Mouse (Mus musculus): ENCODE measurements around the gene Lin52. TPM values are rescaled to one million over a fixed set of nuclear protein-coding genes. Genes with fewer than 3 reads are reported as not detected.
A peak's percentile ranks its signal among the peaks of the same experiment; 100 is the strongest.
"Not testable (repeated sequence)": the region's sequence is repeated elsewhere in the genome, so short reads cannot be mapped to it uniquely, and the experiment has no call there.

Lin52 gene
- total RNA-seq, 2 experiments from 2014 or later, result 4.9 to 5.6 TPM

DNA sequence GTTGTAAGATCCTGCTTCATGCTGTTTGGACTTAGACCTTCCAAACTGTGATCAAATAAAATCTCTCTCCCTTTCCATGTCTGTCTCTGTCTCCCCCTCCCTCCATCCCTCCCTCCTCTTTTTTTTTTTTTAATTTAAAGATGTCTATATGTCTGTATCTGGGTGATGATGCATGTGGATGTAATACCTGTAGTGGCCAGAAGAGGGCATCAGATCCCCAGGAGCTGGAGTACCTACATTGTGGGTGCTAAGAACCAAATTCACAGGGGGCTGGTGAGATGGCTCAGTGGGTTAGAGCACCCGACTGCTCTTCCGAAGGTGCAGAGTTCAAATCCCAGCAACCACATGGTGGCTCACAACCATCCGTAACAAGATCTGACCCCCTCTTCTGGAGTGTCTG, 88.3 kb downstream of the Lin52 start:
- not testable (repeated sequence) for DNase-seq

DNA sequence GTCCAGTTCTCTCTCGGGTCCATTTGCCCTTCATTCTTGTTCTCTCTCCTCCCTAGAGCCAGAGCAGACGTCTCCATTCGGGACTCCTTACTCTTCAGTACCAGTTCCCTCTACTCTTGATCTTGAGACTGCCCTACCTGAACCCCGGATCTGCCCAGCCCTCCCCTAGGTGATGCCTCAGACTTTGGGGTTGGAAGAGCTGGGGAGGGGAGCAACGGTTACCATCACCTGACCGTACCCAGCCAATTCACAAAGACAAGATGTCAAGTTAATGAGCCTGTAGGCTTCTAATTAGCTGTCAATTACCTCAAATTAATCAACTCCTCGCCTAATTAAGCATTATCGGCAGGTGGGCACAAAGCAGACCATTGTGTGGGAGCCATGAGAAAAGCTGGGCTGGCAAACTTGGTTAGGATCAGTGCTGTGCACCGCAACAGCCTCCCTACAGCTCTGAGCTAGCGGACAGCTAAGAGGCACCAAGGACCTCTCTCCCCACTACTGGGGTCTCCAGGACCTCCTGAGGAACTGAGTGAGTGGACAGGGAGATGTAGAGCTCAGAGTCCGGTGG, 90.3 kb downstream of the Lin52 start:
- DNase-seq, result no peak

DNA sequence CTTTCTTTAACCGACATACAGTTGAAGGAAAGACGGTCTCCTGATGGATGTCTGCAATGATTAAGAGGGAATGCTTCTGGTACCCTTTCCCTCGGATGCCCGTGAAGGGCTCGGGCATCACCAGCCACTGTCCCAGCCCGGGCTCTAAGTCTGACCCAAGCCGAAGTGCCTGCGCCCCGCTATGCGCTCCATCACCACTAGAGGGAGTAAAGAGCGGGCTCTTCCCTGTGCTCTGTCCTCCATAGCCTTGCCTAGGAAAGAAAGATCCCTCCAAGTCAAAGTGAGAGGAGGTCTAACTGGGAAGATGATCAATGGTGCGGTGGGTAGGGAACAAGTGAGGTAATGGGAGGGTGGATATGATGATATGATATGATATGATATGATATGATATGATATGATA, 94.8 kb downstream of the Lin52 start:
- DNase-seq, result peak; percentile 68

DNA sequence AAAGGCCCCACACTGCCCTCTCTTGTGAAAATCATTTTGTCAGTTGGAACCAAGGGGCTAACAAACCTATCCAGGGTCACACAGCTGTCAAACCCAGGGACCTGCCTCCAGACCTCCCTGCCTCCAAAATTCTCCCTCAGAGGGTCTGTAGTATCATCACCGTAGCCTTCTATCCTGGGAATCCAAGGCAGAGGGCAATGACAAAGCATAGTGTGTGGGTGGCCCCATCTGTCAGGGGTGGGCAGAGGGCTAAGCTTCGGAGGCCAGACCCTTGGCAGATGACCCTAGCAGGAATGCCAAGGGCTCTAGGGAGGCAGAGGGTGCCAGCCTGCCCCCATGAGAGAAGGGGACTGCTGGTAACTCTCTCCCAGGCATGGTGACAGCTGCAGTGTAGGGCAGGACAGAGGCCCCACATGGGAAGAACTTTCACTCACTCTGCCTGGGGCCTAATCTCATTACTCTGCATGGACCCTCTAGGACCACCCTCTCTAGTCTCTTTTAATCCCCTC, 95.4 kb downstream of the Lin52 start:
- no peak for DNase-seq

DNA sequence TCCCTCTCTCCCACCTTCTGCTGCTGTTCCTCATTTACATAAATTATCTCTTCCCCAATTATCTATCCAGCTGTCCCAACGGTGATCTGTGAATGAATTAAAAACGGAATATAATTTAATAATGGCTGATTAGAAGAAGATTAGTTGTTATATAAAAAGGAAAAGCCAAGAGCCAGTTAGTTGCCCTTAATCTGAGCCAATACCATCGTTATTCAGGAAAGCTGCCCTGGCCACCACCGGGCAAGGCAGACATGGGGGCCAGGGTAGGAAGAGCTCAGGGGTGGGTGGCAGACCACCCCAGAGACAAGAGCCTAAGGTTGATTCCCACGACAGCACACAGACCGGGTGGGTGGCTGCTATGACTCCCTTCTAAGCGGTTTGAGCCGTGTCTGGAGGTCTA, 97.0 kb downstream of the Lin52 start:
- DNase-seq, result no peak

DNA sequence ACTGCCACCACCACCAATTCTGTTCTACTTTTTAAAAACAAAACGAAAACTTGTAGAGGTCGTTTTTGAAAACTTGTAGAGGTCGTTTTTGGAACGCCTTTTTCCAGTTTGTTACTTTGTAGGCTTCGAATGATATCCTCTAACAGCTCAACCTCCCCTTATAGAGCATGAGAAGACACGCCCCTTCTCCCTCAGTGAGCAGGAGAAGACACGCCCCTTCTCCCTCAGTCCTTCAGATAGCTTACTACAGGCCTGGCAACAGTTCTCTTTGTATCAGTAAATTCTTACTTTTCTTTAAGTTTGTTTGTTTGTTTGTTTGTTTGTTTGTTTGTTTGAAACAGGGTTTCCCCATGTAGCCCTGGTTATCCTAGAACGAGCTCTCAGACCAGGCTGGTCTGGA, 104.0 kb downstream of the Lin52 start:
- DNase-seq, result no peak

DNA sequence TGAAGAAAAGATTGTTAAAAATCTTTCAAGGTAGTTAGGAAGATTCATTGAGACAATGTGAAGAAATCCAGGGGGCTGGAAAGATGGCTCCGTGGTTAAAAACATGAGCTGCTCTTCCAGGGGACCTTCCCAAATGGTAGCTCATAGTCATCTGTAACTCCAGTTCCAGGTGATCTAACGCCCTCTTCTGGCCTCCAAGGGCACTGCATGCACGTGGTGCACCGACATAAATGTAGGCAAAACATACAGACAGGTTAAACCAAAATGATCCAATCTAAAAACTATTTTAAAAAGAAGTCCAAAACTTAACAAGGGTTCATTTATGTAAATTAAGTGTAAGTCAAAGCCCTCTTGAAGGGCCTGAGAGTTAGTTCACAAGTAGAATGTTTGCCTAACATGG, 111.3 kb downstream of the Lin52 start:
- DNase-seq, result no peak

DNA sequence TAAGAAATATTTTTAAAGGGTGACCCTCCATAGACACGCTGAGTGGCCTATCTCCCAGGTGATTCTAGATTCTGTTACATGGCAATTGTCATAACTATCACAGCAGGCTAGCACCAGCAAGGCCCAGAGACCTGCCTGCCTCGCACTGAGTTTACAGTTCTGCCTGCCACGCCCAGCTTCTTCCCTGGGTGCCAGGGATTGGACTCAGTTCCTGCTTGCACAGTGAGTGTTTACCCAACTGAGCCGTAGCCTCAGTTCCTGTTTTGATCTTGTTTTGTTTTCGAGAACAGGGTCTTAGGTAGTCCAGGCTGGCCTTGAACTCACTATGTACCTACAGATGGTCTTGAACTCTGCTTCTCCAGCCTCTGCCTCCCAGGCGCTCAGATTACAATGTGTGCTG, 116.4 kb downstream of the Lin52 start:
- DNase-seq, result no peak

DNA sequence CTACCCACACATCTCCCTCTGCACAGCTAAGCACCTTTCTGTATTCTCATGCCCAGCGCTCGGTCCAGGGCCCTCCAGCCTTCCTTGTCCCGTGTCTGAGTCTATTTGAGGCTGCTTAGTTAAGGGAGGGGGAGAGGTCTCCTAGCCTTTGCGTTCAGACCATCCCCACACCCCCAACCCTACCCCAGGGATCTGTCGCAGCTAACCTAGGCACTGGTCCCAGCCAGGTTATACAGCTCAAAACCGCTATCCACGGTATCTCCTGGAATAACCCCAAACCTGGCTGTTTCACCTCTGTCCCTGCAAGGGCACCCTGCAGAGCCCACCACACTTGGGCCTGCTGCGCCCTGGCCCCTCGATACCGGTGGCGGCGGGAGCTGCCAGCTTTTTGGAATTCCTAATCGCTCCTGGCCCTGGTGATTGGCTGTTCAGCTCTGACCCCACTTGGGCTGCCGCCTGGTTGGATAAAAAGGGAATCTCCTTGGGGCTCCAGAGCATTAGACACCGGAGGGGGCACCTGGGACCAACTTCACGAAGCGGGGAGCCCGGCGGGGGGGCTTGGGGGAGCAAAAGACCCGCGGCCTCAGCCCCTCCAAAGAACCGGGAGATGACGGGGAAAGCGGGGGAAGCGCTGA, 118.2 kb downstream of the Lin52 start, which contains the start of gene Vsx2:
Gene Vsx2 (plus strand): TSS at position 427 of the 635 bp plus-strand sequence.
- DNase-seq, result no peak

DNA sequence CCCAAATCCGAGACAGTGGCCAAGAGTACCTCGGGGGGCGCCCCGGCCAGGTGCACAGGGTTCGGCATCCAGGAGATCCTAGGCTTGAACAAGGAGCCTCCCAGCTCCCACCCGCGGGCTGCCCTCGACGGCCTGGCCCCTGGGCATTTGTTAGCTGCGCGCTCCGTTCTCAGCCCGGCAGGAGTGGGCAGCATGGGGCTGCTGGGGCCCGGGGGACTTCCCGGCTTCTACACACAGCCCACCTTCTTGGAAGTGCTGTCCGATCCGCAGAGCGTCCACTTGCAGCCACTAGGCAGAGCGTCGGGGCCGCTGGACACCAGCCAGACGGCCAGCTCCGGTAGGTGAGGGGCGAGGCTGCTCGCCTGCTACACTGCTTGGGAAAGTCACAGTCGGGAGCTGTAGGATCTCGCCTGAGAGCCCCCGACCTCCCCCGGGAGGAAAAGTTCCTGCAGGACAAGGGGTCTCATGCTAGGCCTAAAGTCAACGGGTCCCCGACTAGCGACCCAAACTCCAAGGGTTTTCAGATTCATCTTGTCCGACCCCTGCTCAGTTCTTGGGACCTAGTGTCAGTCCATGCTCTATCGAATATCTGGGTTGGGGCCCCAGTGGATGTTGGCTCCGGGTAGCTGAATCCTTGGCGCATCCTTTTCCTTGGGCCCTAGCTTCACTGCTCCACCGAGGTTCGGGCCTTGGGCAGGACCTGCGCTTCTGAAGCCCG, 118.9 kb downstream of the Lin52 start:
- DNase-seq, result no peak

DNA sequence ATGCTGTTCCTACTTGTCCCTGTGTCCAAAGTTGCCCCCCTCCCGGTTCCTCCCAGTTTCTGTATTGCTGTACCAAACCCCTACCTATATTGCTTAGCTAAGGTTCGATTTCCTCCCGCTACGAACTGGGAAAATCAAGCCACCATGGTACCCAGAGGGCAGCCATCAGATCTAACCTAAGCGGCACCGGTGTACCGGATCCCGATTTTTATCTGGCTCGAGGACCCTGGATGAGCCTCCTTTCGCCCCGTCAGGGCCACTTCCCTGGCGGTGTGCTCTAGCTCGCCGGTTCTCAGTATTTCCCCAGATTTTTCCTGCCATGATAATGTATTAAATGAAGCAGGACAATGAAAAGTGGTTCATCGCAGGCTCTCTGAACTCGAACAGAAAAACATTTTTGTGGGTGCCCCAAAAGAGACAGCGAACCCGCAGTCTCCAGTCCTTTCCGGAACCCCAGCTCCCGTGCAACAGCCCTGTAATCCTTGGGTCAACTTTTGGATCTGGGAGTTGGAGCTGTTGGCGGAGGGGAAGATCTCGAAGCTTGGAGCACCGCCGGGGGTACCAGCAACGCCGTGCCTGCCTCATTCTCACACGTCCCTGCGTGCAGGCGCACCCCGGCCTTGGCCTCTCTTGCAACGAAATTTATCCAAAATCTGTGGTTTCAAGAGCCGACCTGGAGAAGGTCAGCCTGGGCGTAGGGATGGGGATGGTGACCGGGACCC, 119.6 kb downstream of the Lin52 start:
- no peak for DNase-seq

DNA sequence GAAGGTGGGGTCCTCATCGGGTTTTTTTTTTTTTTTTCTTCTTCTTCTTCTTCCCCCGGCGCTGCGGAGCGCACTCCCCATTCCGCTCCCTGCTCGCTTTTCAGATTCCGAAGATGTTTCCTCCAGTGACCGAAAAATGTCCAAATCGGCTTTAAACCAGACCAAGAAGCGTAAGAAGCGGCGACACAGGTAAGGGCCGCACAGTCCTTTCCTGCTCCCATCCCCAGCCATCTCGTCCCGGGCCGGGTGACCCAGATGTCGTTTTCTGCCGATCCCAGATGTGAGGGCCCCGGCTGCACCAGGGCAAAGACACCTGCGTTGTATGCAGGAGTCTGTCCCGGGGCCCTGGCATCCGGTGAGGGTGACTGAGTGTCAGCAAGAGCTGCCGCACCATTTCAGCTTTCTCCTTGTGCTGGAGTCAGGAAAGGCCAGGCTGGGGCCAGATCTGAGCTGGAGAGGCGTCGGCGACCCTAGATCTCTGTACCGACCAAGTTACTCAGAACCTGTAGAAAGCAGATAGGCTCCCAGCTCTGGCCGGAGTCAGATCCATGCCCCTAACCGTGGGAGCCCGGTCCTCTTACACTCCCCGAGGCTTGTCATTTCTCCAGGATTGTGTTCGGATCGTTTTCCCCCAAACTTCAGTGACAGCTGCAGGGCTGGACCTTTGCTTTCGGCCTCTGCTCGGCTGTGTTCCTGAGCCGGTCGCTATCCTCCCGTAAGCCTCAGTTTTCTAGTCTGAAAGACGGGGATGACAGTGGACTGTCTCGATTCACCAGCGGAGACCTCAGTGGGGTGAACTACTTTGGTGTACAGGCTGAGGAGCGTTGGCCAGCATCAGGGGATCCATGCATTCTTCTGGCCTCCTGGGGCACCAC, 120.5 kb downstream of the Lin52 start:
- no peak for DNase-seq

DNA sequence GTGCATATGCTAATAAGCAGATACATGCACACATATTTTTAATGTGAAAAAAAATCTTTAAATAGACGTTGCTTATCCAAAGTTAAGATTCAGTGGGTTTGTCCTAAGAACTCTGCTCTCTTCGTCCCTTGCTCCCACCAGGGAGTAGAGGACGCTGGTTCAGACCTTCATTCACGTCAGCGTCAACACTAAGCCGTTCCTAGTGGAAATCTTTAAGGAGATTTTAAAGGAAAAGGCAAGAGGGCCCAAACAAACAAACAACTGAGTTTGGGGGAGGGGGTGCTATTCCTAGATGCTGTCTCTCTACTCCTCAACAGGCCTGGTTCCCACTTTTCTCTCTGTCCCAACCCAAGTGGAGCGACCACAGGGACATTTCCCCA, 121.1 kb downstream of the Lin52 start:
- DNase-seq, result no peak

DNA sequence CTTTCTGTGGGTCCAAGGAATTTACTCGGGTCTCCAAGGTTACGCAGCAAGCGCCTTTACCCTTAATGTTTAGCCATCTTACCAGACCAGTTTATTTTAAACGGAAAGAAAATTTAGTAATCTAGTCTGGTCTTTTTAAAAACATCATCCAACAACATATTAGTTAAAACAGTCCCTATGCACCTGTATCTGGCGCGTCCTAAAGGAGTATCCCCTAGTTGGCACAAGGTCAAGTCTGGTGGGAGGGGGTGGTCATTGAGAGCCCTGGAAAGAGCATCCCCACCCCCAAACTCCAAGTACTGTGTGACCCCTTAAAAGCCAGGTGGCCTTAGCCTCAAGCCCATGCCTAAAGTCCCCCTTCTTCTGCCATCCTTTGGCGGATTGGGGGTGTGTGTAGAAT, 121.9 kb downstream of the Lin52 start:
- no peak for DNase-seq

DNA sequence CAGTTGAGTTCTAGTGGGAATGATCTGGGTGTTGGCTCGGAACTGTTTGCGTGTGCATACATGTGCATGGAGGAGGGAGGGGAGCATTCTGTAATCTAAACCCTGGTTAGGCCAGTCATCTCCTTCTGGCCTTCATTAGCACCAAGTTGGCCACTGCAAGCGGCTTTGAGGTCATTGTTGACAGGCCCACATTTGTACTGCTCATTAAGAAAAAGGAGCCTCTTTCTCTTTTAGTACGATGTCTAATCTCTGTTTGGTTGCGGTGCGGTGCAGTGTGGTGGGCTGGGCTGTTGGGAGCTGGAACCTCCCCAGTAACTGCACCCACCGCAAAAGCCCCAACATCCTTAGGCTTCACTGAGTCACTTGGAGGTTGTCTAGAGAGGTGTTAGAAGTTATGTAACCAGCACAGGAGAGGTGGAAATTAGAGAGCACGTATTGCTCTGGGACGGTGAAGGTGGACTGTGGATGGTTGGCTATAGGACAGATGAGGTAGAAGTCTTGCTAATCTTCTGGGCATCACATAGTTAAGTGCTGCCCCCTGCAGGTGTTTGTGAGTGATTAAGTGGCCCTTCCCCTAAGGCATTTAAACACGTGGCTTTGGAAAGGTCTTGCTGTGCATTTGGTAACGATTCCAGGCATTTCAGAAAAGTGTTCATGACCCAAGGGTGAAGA, 126.7 kb downstream of the Lin52 start:
- DNase-seq, result no peak

DNA sequence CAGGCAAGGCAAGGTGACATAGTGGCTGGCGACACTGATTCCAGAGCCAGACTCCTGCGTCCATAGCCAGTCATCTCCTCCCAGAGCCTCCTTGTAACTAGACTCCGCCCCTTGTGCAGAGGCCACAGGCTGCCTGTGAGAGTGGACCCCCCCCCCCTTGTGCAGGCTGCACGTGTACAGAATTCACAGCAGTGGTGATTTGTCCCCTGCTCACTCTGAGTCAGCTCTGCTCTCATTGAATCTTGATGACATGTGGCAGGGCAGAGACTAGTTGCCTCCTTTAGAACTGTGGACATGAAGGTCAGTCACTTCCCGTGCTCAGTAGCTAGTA, 127.2 kb downstream of the Lin52 start:
- DNase-seq, result no peak

DNA sequence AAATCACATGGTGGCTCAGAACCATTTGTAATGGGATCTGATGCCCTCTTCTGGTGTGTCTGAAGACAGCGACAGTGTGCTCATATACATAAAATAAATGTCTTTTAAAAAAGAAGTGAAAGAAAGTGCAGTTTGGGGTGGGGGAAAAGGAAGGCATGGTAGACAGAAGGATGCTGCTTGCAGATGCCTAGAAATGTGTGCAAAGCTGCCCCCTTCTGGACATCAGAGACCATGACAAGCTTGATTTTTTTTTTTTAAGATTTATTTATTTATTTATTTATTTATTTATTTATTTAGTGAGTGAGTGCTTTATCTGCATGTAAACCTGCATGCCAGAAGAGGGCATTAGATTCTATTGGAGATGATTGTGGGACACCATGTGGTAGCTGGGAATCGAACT, 130.1 kb downstream of the Lin52 start:
- DNase-seq, result no peak

DNA sequence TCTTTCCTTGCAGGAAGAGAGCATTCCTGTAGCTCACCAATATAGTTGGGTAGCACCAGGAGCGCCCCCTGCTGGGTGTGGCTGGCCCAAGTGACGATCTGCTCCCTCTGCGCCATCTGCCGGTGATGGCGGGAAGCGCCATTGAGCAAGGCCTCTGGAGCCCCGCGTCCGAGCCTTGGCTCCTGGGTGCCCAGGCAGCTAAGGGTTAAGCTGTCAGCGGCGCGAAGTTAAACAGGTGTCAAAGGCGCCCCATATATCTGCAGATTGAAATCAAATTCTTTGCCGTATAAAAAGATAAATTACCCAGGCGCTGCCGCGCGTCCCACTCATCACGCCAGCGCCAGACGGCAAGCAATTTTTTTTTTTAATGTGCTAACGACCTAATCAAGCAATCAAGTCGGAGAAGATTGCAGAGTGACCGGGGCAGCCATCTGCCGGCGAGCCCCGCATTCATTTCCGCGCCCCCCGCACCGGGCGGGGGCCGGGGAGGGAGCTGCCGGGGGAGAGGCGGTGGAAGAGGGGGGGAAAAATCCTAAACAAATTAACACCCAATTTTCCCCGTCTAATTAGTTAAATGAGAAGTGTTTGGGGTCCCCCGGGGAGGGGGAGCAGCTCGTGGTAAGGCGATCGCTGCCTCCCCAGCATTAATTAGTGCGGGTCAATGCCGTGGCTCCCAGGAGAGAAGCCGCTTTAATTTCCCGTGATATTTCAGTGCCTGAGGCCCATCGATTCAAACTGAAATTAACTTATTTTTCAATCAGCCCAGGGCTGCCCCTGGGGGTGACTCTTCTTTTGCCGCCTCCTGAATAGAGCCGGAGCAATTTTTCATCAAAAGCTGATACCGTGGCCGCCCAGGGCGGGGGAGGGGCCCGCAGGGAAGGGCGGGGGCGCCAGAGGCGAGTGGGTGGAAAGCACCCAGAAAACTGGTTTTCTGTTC, 138.9 kb downstream of the Lin52 start:
- peak; percentile 97 for DNase-seq

Data from gastrocnemius, postnatal 10 days (tissue).